ENCODE assay signal across 9 mouse cellular contexts in the genomic region with DNA sequence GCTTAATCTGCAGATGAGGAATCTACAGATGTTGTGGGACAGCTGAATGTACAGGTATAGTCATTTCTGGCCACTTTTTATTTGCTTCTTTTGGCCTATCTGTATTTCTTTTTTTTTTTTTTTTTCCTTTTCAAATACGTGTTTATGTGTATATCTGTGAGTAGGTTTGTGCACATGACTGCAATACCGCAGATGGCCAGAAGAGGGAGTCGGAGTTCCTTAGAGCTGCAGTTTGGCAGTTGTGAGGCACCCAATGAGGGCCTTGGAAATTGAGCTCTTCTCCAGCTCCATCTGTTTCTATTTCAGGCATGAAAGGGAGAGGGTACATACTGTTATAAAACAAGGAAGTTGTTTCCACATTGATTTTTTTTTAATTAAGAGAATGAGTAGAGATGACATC.
DNase-seq lines count a peak whose midpoint lies in the region; TF ChIP-seq lines count a peak whose summit lies in the region.
"Had no signal": no experiment of that assay in that cellular context is flagged by ENCODE, and none has a peak within 500 bp of the region (broad histone marks: within the 10 kb centered on the region; RNA-seq: fewer than 3 reads in every experiment).

No protein-coding gene starts in this region.

- peaks cover 6% of the 10 kb centered on the region for H3K4me1 ChIP-seq in E14TG2a.4 (replicated peaks; ENCODE audit: low read depth, low read length)

- no peak overlapping the region for H3K4me3 ChIP-seq in left cerebral cortex, adult 2 months
- H3K4me3 ChIP-seq in E14TG2a.4 (replicated peaks; ENCODE audit: low read length) = no peak overlapping the region

- no peaks in the 10 kb centered on the region for H3K9me3 ChIP-seq in E14TG2a.4 (ENCODE audit: low read length)

- peak; percentile 35 for DNase-seq in embryo, embryonic 10 days (ENCODE audit: low spot score)
- no peak for DNase-seq in embryo, embryonic 9.5 days (ENCODE audit: extremely low spot score)
- DNase-seq in left cerebral cortex, adult 2 months (ENCODE audit: extremely low spot score in 1 of 2, low spot score in 2 of 2) = no peak
- no peak for DNase-seq in left cerebral cortex, adult 18-20 months (ENCODE audit: low spot score in 2 of 2)
- DNase-seq in forelimb bud, embryonic 11.5 days (ENCODE audit: low read depth, low spot score) = peak; percentile 38
- DNase-seq in ovary, postnatal 36 days (ENCODE audit: low spot score) = no peak
- no peak for DNase-seq in adipocyte (ENCODE audit: low spot score)
- DNase-seq: lung, postnatal 4 days had no signal

- H3K36me3 ChIP-seq in E14TG2a.4 (ENCODE audit: insufficient read depth, low read length) = no peaks in the 10 kb centered on the region

- peak; percentile 40 for TF ChIP-seq CTCF in left cerebral cortex, adult 2 months (IDR thresholded peaks at IDR 0.05)
- peak; percentile 96 for TF ChIP-seq CTCF in E14TG2a.4 (conservative IDR thresholded peaks at IDR 0.05; ENCODE audit: low read length)

- intact Hi-C loops in left cerebral cortex, adult 2 months (cut with DNase I) = loop anchor here (5.0 kb wide), 2 partner anchors 136 to 186 kb away; a partner anchor contains a TSS

- peaks cover 21% of the 10 kb centered on the region for H3K27me3 ChIP-seq in E14TG2a.4 (ENCODE audit: insufficient read depth, low read length)

- no peak overlapping the region for H3K27ac ChIP-seq in left cerebral cortex, adult 2 months

Comparison
In these comparisons a context has a peak if more than half of its experiments do, and no peak if none do; other contexts are left out.
1. DNase-seq: peak in embryo, embryonic 10 days (single experiment) and forelimb bud, embryonic 11.5 days (single experiment); none in embryo, embryonic 9.5 days (single experiment), left cerebral cortex, adult 2 months (0 of 2), left cerebral cortex, adult 18-20 months (0 of 2), ovary, postnatal 36 days (single experiment) and adipocyte (single experiment).